Mouse (Mus musculus) hindbrain, postnatal 0 days (tissue): Measurements from ENCODE around the gene Gpr37l1. TPM values are rescaled to one million over a fixed set of nuclear protein-coding genes. Genes with fewer than 3 reads are reported as not detected.

Experiments
- ATAC-seq: fragments of 200-750 bp; cut with Nextera tagmentation; 2 replicates; pipeline ENCODE4 v1.8.0; 2017; ENCODE audit warnings: mild to moderate bottlenecking, moderate TSS enrichment, moderate library complexity
- DNase-seq: peaks from one replicate; pipeline ENCODE4 v3.0.0-alpha.2; 2015; ENCODE audit warnings: low spot score
- H3K27ac ChIP-seq: fragments of 300-500 bp; sonication (generic); 2 replicates; pipeline ENCODE4 v1.5.1; 2014; ENCODE audit warnings: mild to moderate bottlenecking
- H3K27me3 ChIP-seq: fragments of 300-500 bp; sonication (generic); 2 replicates; pipeline ENCODE4 v1.6.1; 2014; ENCODE audit warnings: low read length, mixed read lengths; ENCODE audit not compliant: insufficient read depth
- H3K36me3 ChIP-seq: fragments of 300-500 bp; sonication (generic); 2 replicates; pipeline ENCODE4 v1.6.1; 2014; ENCODE audit warnings: low read length, mixed read lengths; ENCODE audit not compliant: insufficient read depth
- H3K4me1 ChIP-seq: fragments of 300-500 bp; sonication (generic); 2 replicates; pipeline ENCODE4 v1.6.1; 2014; ENCODE audit warnings: antibody characterized with exemption, low read length, mixed read lengths; ENCODE audit not compliant: insufficient read depth
- H3K4me2 ChIP-seq: fragments of 300-500 bp; sonication (generic); 2 replicates; pipeline ENCODE4 v1.6.1; 2014; ENCODE audit warnings: low read depth, mild to moderate bottlenecking, low read length, moderate library complexity, mixed read lengths
- H3K4me3 ChIP-seq: fragments of 300-500 bp; sonication (generic); 2 replicates; pipeline ENCODE4 v1.5.1; 2014; ENCODE audit warnings: low read length
- H3K9ac ChIP-seq: fragments of 300-500 bp; sonication (generic); replicated peaks from 2 replicates; pipeline ENCODE4 v1.6.1; 2014; ENCODE audit warnings: mild to moderate bottlenecking, low read length, moderate library complexity, mixed read lengths
- H3K9me3 ChIP-seq: fragments of 300-500 bp; sonication (generic); 2 replicates; pipeline ENCODE4 v1.6.1; 2016; ENCODE audit warnings: low read length, mixed read lengths
- CTCF ChIP-seq: IDR thresholded peaks from 2 replicates; pipeline ENCODE4 v1.5.1; 2016; ENCODE audit warnings: antibody characterized with exemption, control low read depth, low read depth
- WGBS: fragments of 180-500 bp; shearing (Covaris S2); extraction: QIAGEN DNeasy Blood & Tissue Kit; methylation state at CpG from one replicate; pipeline ENCODE4 v1.1.7; 2014; 5-methylcytosine and 5-hydroxymethylcytosine counted together
- polyA plus RNA-seq: library from polyadenylated mRNA; unstranded; fragments of >200 nt; fragmentation: Nextera tagmentation; extraction: Ambion mirVana; gene quantifications from 2 replicates; pipeline ENCODE4 v1.2.1, GENCODE M21; 2015
- total RNA-seq: library from RNA; depleted of rRNA; stranded (reverse); fragments of >200 nt; gene quantifications from 2 replicates; pipeline ENCODE4 v1.2.3, GENCODE M21; 2014

The Gpr37l1 gene
- total and polyA plus RNA-seq, 2 experiments from 2014 or later, result 24.9 to 66.3 TPM

GRCm38 (mm10) chr1:135129543-135130183 is 37.8 kb downstream of the Gpr37l1 start:
- no peaks in the 10 kb centered on the region for H3K9me3 ChIP-seq
- H3K4me2 ChIP-seq, result no peak overlapping the region
- WGBS, result 71% methylated on average over 9 of the region's 9 CpGs
- no peak for TF ChIP-seq CTCF
- H3K4me1 ChIP-seq, result peaks cover 11% of the 10 kb centered on the region
- no peak for ATAC-seq
- no peak overlapping the region for H3K4me3 ChIP-seq
- H3K36me3 ChIP-seq, result no peaks in the 10 kb centered on the region
- no peaks in the 10 kb centered on the region for H3K27me3 ChIP-seq
- DNase-seq, result no peak
- no peak overlapping the region for H3K27ac ChIP-seq
- H3K9ac ChIP-seq, result no peak overlapping the region

GRCm38 (mm10) chr1:135128986-135129385 is 38.5 kb downstream of the Gpr37l1 start:
- H3K4me3 ChIP-seq, result no peak overlapping the region
- H3K4me1 ChIP-seq, result peaks cover 11% of the 10 kb centered on the region
- TF ChIP-seq CTCF, result no peak
- WGBS, result 30% methylated on average over 9 of the region's 9 CpGs
- no peaks in the 10 kb centered on the region for H3K27me3 ChIP-seq
- ATAC-seq (no peak), DNase-seq (no peak)
- no peak overlapping the region for H3K27ac ChIP-seq
- H3K9ac ChIP-seq, result no peak overlapping the region
- no peaks in the 10 kb centered on the region for H3K36me3 ChIP-seq
- no peak overlapping the region for H3K4me2 ChIP-seq
- H3K9me3 ChIP-seq, result no peaks in the 10 kb centered on the region

GRCm38 (mm10) chr1:135128011-135128441 is 39.5 kb downstream of the Gpr37l1 start:
- no peak overlapping the region for H3K4me2 ChIP-seq
- peaks cover 11% of the 10 kb centered on the region for H3K4me1 ChIP-seq
- no peaks in the 10 kb centered on the region for H3K27me3 ChIP-seq
- H3K4me3 ChIP-seq, result no peak overlapping the region
- no peak for DNase-seq
- H3K36me3 ChIP-seq, result no peaks in the 10 kb centered on the region
- no peak overlapping the region for H3K27ac ChIP-seq
- ATAC-seq, result 0 out of 2 replicates have a peak, but pooled peaks have one; percentile 1
- TF ChIP-seq CTCF, result no peak
- H3K9ac ChIP-seq, result no peak overlapping the region
- 51% methylated on average over 6 of the region's 6 CpGs for WGBS
- H3K9me3 ChIP-seq, result no peaks in the 10 kb centered on the region

GRCm38 (mm10) chr1:135126443-135127027 is 40.9 kb downstream of the Gpr37l1 start:
- no peak for DNase-seq
- Histone ChIP-seq H3K4me1 (peaks cover 11% of the 10 kb centered on the region), H3K27me3 (no peaks in the 10 kb centered on the region), H3K27ac (no peak overlapping the region), H3K9me3 (no peaks in the 10 kb centered on the region), H3K9ac (no peak overlapping the region), H3K36me3 (no peaks in the 10 kb centered on the region), H3K4me2 (no peak overlapping the region), H3K4me3 (no peak overlapping the region)
- WGBS, result 45% methylated on average over 4 of the region's 4 CpGs
- peak; percentile 43; the same call in 1 of the 2 replicates for ATAC-seq
- TF ChIP-seq CTCF, result no peak

GRCm38 (mm10) chr1:135125990-135126389 is 41.5 kb downstream of the Gpr37l1 start:
- 39% methylated on average over 8 of the region's 8 CpGs for WGBS
- Histone ChIP-seq H3K27ac (no peak overlapping the region), H3K4me2 (no peak overlapping the region), H3K27me3 (no peaks in the 10 kb centered on the region), H3K9ac (no peak overlapping the region), H3K36me3 (no peaks in the 10 kb centered on the region), H3K4me3 (no peak overlapping the region), H3K4me1 (peaks cover 11% of the 10 kb centered on the region), H3K9me3 (no peaks in the 10 kb centered on the region)
- peak; percentile 54; the same call in 1 of the 2 replicates for ATAC-seq
- TF ChIP-seq CTCF, result no peak
- peak; percentile 82 for DNase-seq

GRCm38 (mm10) chr1:135124573-135125363 is 42.7 kb downstream of the Gpr37l1 start:
- 94% methylated on average over 8 of the region's 8 CpGs for WGBS
- no peak for ATAC-seq
- no peak overlapping the region for H3K4me3 ChIP-seq
- H3K27me3 ChIP-seq, result no peaks in the 10 kb centered on the region
- no peak overlapping the region for H3K9ac ChIP-seq
- peaks cover 11% of the 10 kb centered on the region for H3K4me1 ChIP-seq
- no peak overlapping the region for H3K4me2 ChIP-seq
- H3K27ac ChIP-seq, result no peak overlapping the region
- no peak for TF ChIP-seq CTCF
- H3K9me3 ChIP-seq, result no peaks in the 10 kb centered on the region
- DNase-seq, result no peak
- H3K36me3 ChIP-seq, result no peaks in the 10 kb centered on the region
